18 mouse cellular contexts compared by ENCODE assay signal in the genomic region with DNA sequence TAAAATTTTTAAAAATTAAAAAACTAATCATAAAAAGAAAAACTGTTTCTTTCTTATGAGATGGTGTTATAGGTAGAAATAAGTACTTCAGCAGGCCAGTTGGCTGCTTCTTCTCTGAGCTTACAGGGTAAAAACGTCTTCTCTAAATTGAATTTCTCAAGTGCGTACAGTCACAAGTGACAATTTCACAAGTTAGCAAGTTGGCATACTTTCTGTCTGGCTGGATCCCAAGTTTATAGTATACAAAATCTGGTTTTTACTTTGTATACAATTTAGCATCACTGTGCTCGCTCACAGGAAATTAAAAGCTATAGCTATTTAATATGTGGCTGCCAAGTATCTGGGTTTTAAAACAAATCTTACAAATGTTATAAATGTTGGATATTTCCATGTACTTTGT.
DNase-seq lines count a peak whose midpoint lies in the region; ATAC-seq and TF ChIP-seq lines count a peak whose summit lies in the region.
"Had no signal": no experiment of that assay in that cellular context is flagged by ENCODE, and none has a peak within 500 bp of the region (broad histone marks: within the 10 kb centered on the region; RNA-seq: fewer than 3 reads in every experiment).

No protein-coding gene starts in this region.

- no peak overlapping the region for H3K9ac ChIP-seq in forebrain, embryonic 13.5 days
- H3K9ac ChIP-seq in lung, embryonic 14.5 days = no peak overlapping the region
- H3K9ac ChIP-seq: heart, embryonic 12.5 days; hindbrain, embryonic 14.5 days had no signal

- H3K27me3 ChIP-seq in forebrain, embryonic 13.5 days = no peaks in the 10 kb centered on the region
- no peaks in the 10 kb centered on the region for H3K27me3 ChIP-seq in forebrain, embryonic 10.5 days (ENCODE audit: poor library complexity, severe bottlenecking)
- H3K27me3 ChIP-seq in lung, embryonic 14.5 days (ENCODE audit: insufficient read depth, low read length) = no peaks in the 10 kb centered on the region
- H3K27me3 ChIP-seq: heart, embryonic 12.5 days had no signal

- peak; percentile 41; the same call in 1 of the 2 replicates for ATAC-seq in forebrain, embryonic 13.5 days
- peak; percentile 31; the same call in 1 of the 2 replicates for ATAC-seq in lung, embryonic 14.5 days (ENCODE audit: insufficient read depth)
- ATAC-seq: CD4-positive, CD25-positive, alpha-beta regulatory T cell, adult 4 months had no signal

- H3K9me3 ChIP-seq in forebrain, embryonic 13.5 days (replicated peaks) = no peaks in the 10 kb centered on the region
- no peaks in the 10 kb centered on the region for H3K9me3 ChIP-seq in forebrain, embryonic 10.5 days
- no peaks in the 10 kb centered on the region for H3K9me3 ChIP-seq in lung, embryonic 14.5 days (ENCODE audit: low read depth, low read length)
- H3K9me3 ChIP-seq: embryonic facial prominence, embryonic 10.5 days; G1E; heart, embryonic 12.5 days; hindbrain, embryonic 10.5 days had no signal

- no peaks in the 10 kb centered on the region for H3K4me1 ChIP-seq in forebrain, embryonic 13.5 days
- H3K4me1 ChIP-seq in forebrain, embryonic 10.5 days = no peaks in the 10 kb centered on the region
- no peaks in the 10 kb centered on the region for H3K4me1 ChIP-seq in lung, embryonic 14.5 days (ENCODE audit: insufficient read depth)
- H3K4me1 ChIP-seq: embryonic facial prominence, embryonic 10.5 days; heart, embryonic 12.5 days; hindbrain, embryonic 10.5 days had no signal

- H3K4me3 ChIP-seq in forebrain, embryonic 13.5 days = no peak overlapping the region
- H3K4me3 ChIP-seq in forebrain, embryonic 10.5 days = no peak overlapping the region
- no peak overlapping the region for H3K4me3 ChIP-seq in lung, embryonic 14.5 days (ENCODE audit: low read depth, low read length)
- H3K4me3 ChIP-seq: embryonic facial prominence, embryonic 10.5 days; heart, embryonic 12.5 days; hindbrain, embryonic 10.5 days had no signal

- WGBS in forebrain, embryonic 13.5 days = 85% methylated on average over 3 of the region's 3 CpGs
- WGBS in forebrain, embryonic 10.5 days = 96% methylated on average over 3 of the region's 3 CpGs
- 42% methylated on average over 3 of the region's 3 CpGs for whole genome bisulfite sequencing in lung, embryonic 14.5 days

- no peak overlapping the region for H3K4me2 ChIP-seq in forebrain, embryonic 13.5 days
- no peak overlapping the region for H3K4me2 ChIP-seq in lung, embryonic 14.5 days
- H3K4me2 ChIP-seq: heart, embryonic 12.5 days; hindbrain, embryonic 14.5 days had no signal

- no peak for DNase-seq in forebrain, embryonic 10.5 days (ENCODE audit: extremely low spot score, low spot score)
- peak; percentile 75 for DNase-seq in lung, embryonic 14.5 days
- DNase-seq in lung, postnatal 10 days = no peak
- peak; percentile 17 for DNase-seq in right cerebral cortex, postnatal 4 days
- no peak for DNase-seq in right cerebral cortex, adult 18-20 months
- DNase-seq in thymus, postnatal 14 days = no peak
- DNase-seq: adrenal gland, adult 8-10 months; adrenal gland, postnatal 36 days; B cell, adult 2 months; cerebellum, adult 2 months; gastrocnemius, postnatal 14 days had no signal

- H3K27ac ChIP-seq in forebrain, embryonic 13.5 days = no peak overlapping the region
- H3K27ac ChIP-seq in forebrain, embryonic 10.5 days = no peak overlapping the region
- H3K27ac ChIP-seq in lung, embryonic 14.5 days (ENCODE audit: low read depth) = no peak overlapping the region
- H3K27ac ChIP-seq: embryonic facial prominence, embryonic 10.5 days; hindbrain, embryonic 10.5 days; hindbrain, embryonic 14.5 days had no signal

- no peak for TF ChIP-seq CTCF in lung, embryonic 14.5 days (IDR thresholded peaks at IDR 0.05; ENCODE audit: low read depth)

- H3K36me3 ChIP-seq in forebrain, embryonic 13.5 days (ENCODE audit: poor library complexity, severe bottlenecking) = no peaks in the 10 kb centered on the region
- no peaks in the 10 kb centered on the region for H3K36me3 ChIP-seq in forebrain, embryonic 10.5 days (replicated peaks)
- H3K36me3 ChIP-seq in lung, embryonic 14.5 days (ENCODE audit: insufficient read depth) = no peaks in the 10 kb centered on the region
- H3K36me3 ChIP-seq: embryonic facial prominence, embryonic 10.5 days; G1E; heart, embryonic 12.5 days; hindbrain, embryonic 10.5 days had no signal

Comparison
In these comparisons a context has a peak if more than half of its experiments do, and no peak if none do; other contexts are left out.
1. DNase-seq: peak in lung, embryonic 14.5 days (single experiment) and right cerebral cortex, postnatal 4 days (single experiment); none in forebrain, embryonic 10.5 days (single experiment), lung, postnatal 10 days (single experiment), right cerebral cortex, adult 18-20 months (single experiment) and thymus, postnatal 14 days (single experiment).